Mouse (Mus musculus) ES-Bruce4 (cell line): Measurements from ENCODE around the gene 2300009A05Rik.

ENCODE experiments used
- CTCF ChIP-seq: IDR thresholded peaks from one replicate; pipeline ENCODE4 v1.8.1; 2011; ENCODE audit warnings: low read depth, low read length
- EP300 ChIP-seq: IDR thresholded peaks from 2 replicates; pipeline ENCODE4 v1.6.1; 2011; ENCODE audit warnings: low read depth, low read length; ENCODE audit not compliant: insufficient read depth

DNA sequence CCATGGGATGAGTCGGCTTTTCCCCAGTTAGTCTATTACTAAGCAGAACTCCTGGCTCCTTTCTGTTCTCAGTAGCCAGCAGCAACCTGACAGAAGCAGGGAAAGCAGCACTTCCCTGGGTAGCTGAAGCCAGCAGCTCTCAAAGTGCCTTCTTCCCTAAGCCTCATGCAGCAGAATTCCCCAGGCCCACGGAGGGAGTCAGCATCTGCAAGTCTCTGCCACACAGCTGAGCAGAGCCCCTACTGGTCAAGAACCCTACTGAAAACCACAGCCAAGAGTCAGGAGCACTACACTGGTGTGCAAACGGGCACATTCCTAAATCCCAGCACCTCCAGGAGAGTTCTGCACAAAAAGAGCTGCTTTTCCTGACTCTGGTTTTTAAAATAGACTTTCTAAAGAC, 38.6 kb downstream of the 2300009A05Rik start:
- TF ChIP-seq CTCF = no peak
- no peak for TF ChIP-seq EP300
